Mouse (Mus musculus) cerebellum, adult 2 months (tissue): Measurements from ENCODE around the gene Mob3b. TPM values are rescaled to one million over a fixed set of nuclear protein-coding genes. Genes with fewer than 3 reads are reported as not detected.
A peak's percentile ranks its signal among the peaks of the same experiment; 100 is the strongest.

Source experiments
- DNase-seq, 2 experiments: peaks; one replicate each; pipeline ENCODE4 v3.0.0; 2021
- H3K27ac ChIP-seq: fragments of 200-500 bp; 2 replicates; pipeline ENCODE4 v1.5.1; 2012; ENCODE audit warnings: low read length, control low read depth, inconsistent platforms; ENCODE audit not compliant: insufficient read depth
- H3K27me3 ChIP-seq: fragments of 200-500 bp; 2 replicates; pipeline ENCODE4 v1.6.1; 2012; ENCODE audit warnings: inconsistent platforms, mild to moderate bottlenecking, low read length, moderate library complexity; ENCODE audit not compliant: control insufficient read depth, insufficient read depth
- H3K4me1 ChIP-seq: fragments of 200-500 bp; 2 replicates; pipeline ENCODE4 v1.6.1; 2011; ENCODE audit warnings: low read length; ENCODE audit not compliant: control insufficient read depth, insufficient read depth
- H3K4me3 ChIP-seq: fragments of 200-500 bp; replicated peaks from 2 replicates; pipeline ENCODE3; 2011; ENCODE audit warnings: mild to moderate bottlenecking, low read depth, low read length, control low read depth; ENCODE audit not compliant: insufficient read depth
- CTCF ChIP-seq: fragments of 200-500 bp; IDR thresholded peaks from 2 replicates; pipeline ENCODE4 v1.5.1; 2011; ENCODE audit warnings: low read depth, mild to moderate bottlenecking, control low read depth, low read length, moderate library complexity, borderline replicate concordance; ENCODE audit not compliant: insufficient read depth
- POLR2A ChIP-seq: fragments of 200-500 bp; IDR thresholded peaks from 2 replicates; pipeline ENCODE4 v1.6.1; 2011; ENCODE audit warnings: low read length, control low read depth, borderline replicate concordance; ENCODE audit not compliant: insufficient read depth
- WGBS: fragments of 180-500 bp; shearing (Covaris S2); methylation state at CpG from one replicate; pipeline ENCODE4 v1.1.7; 2018; 5-methylcytosine and 5-hydroxymethylcytosine counted together
- polyA plus RNA-seq: library from polyadenylated mRNA; depleted of rRNA; stranded (reverse); fragments of >200 nt; gene quantifications from 2 replicates; pipeline ENCODE4 v1.2.3, GENCODE M21; 2012

The Mob3b gene
- polyA plus RNA-seq, 1 experiment: 9.5 TPM

- TF ChIP-seq CTCF (no peak), POLR2A (no peak)
- H3K27me3 ChIP-seq: no peaks in the 10 kb centered on the region
- no peak overlapping the region for H3K4me3 ChIP-seq
- DNase-seq: no peak
- no peaks in the 10 kb centered on the region for H3K4me1 ChIP-seq
- 89% methylated on average over 7 of the region's 7 CpGs for WGBS
- no peak overlapping the region for H3K27ac ChIP-seq
Observed at GRCm38 (mm10) chr4:35086067-35086700, 71.1 kb downstream of the Mob3b start.

DNA sequence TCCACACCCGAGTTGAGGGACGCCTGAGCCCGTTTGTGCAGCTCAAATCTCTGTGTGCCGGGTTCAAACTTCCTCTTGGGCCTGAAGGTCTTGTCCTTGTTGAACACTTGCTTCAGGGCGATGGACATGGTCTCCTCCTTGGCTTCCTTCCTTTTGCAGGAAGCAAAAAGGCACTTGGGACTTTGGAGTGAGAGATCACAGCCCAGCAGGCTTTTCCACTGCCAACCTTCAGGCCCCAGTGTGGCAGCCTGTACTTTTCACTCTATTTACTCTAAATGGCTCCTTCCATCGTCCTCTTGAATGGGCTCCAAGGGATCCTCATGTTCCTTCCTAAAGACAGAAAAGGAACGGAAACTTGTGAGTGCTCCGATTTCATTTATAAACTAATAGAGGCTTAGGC is 73.2 kb downstream of the Mob3b start:
- H3K4me1 ChIP-seq: no peaks in the 10 kb centered on the region
- H3K4me3 ChIP-seq: no peak overlapping the region
- TF ChIP-seq CTCF (no peak), POLR2A (no peak)
- H3K27ac ChIP-seq: no peak overlapping the region
- H3K27me3 ChIP-seq: no peaks in the 10 kb centered on the region
- DNase-seq: no peak
- WGBS: 84% methylated on average over 8 of the region's 8 CpGs

DNA sequence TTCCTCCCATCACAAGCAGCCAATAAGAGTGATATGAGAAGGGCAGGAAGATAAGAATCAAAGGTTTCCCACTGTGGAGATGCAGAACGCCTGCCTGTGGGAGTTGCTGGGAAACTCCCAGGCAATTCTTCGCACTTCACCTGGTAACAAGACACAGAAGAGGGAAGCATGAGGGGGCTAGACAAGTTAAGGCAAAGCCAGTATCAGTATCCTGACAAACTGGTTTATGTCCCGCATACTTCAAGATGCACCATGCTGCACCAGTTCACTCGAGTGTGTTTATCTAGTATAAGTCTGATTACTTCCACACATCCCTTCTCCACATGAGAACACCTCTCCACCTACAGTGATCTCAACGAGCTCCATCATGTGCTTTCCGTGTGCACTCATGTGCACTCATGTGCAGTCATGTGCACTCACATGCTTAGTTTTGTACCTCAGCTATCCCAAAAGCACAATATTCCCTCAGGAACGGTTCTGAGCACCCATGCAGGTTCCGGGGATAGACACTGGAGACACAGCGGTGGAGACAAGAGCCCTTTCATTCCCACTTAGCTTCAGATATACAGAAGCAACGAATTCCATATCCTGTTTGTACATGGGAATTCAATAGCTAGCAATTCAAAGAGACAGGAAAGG is 74.7 kb downstream of the Mob3b start:
- WGBS: 63% methylated on average over 10 of the region's 10 CpGs
- no peak for DNase-seq
- Histone ChIP-seq H3K27me3 (no peaks in the 10 kb centered on the region), H3K4me3 (no peak overlapping the region), H3K27ac (no peak overlapping the region), H3K4me1 (no peaks in the 10 kb centered on the region)
- TF ChIP-seq CTCF (no peak), POLR2A (no peak)

DNA sequence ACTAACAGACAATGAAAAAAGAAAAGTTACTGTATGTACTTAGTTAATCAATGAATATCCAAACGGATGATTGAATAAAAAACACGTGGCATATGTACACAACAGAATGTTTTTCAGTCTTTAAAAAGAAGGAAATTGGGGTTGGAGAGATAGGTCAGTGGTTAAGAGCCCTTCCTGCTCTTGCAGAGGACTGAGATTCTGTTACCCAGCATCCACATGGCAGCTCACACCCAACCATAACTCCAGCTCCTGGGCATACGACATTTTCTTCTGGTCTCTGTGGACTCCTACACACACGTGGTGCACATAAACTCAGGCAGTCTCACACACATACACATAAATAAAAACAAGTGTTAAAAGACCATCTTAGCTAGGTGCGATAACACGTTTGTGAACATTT is 77.0 kb downstream of the Mob3b start:
- H3K4me1 ChIP-seq: no peaks in the 10 kb centered on the region
- no peaks in the 10 kb centered on the region for H3K27me3 ChIP-seq
- DNase-seq: no peak
- H3K4me3 ChIP-seq: no peak overlapping the region
- no peak for TF ChIP-seq POLR2A
- WGBS: 90% methylated on average over 6 of the region's 6 CpGs
- H3K27ac ChIP-seq: no peak overlapping the region

DNA sequence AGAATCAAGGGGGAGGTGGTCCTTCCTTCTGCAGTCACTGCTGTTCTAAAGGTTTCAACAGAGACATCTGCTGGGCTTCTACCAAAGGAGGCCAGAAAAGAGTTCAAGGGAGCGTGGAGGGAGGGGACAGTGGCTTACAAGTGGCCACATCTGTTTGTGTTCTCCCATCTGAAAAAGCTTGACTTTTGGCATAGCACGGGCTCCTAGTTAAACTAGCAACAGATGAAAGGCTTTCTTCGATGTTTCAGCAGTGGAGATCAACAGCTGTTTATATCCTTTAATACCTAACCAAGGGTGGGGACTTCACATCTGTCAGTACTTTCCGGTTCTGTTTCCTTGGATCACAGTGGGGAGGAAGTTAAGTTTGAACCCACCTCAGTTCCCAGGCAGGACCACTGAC is 88.5 kb downstream of the Mob3b start:
- no peak for DNase-seq
- 34% methylated on average over 4 of the region's 4 CpGs for WGBS
- TF ChIP-seq CTCF (no peak), POLR2A (no peak)

DNA sequence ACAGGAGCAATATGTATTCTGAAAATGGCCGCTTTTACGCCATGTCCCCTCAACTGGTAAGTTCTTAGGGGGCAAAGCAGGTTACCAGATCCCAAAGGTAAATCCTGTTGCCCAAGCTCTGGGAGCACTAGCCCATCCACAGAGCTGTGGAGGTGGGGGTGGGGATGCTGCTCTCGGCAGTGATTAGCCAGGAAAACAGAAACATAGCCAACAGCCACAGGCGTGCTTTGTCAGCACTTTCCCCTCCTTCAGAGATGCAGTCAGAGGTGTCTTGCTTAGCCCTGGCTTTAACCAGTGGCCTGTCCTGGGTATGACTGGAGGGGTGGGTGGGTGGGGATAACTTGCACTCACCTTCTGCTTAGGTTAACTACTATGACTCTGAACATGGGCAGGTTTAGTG is 91.1 kb downstream of the Mob3b start:
- no peak for TF ChIP-seq POLR2A
- no peak for TF ChIP-seq CTCF
- no peaks in the 10 kb centered on the region for H3K27me3 ChIP-seq
- 67% methylated on average over 4 of the region's 4 CpGs for WGBS
- H3K4me3 ChIP-seq: no peak overlapping the region
- H3K27ac ChIP-seq: no peak overlapping the region
- no peaks in the 10 kb centered on the region for H3K4me1 ChIP-seq
- DNase-seq: no peak

More for the DNA sequence above, 88.5 kb downstream of the Mob3b start:
- H3K4me3 ChIP-seq: no peak overlapping the region
- no peaks in the 10 kb centered on the region for H3K4me1 ChIP-seq
- no peaks in the 10 kb centered on the region for H3K27me3 ChIP-seq
- H3K27ac ChIP-seq: no peak overlapping the region

- Histone ChIP-seq H3K4me1 (no peaks in the 10 kb centered on the region), H3K4me3 (no peak overlapping the region), H3K27me3 (no peaks in the 10 kb centered on the region), H3K27ac (no peak overlapping the region)
- 30% methylated on average over 15 of the region's 15 CpGs for WGBS
- peak in 1 of 2 experiments; percentile 20 for DNase-seq
- TF ChIP-seq POLR2A (no peak), CTCF (no peak)
Observed at GRCm38 (mm10) chr4:35065075-35065838, 92.0 kb downstream of the Mob3b start.
